Mouse (Mus musculus): Measurements from ENCODE around the gene Celf5. TPM values are rescaled to one million over a fixed set of nuclear protein-coding genes. Genes with fewer than 3 reads are reported as not detected.

The Celf5 gene
- polyA plus RNA-seq, 1 experiment: 0.27 TPM

- Histone ChIP-seq H3K4me1 (ENCODE audit: control insufficient read depth, insufficient read depth, low read length) (no peaks in the 10 kb centered on the region), H3K36me3 (ENCODE audit: control insufficient read depth, insufficient read depth, low read length) (no peaks in the 10 kb centered on the region; the same call in 1 of the 2 replicates), H3K4me3 (ENCODE audit: insufficient read depth, low read depth, low read length) (no peak overlapping the region), H3K27ac (ENCODE audit: insufficient read depth, low read depth, low read length) (no peak overlapping the region), H3K27me3 (replicated peaks; ENCODE audit: control insufficient read depth, insufficient read depth, low read length) (no peaks in the 10 kb centered on the region)
- DNase-seq: no peak
- 11% methylated on average over 2 of the region's 2 CpGs for WGBS
- no peak for TF ChIP-seq POLR2A (IDR thresholded peaks at IDR 0.05; ENCODE audit: low read depth, low read length)
- no peak for TF ChIP-seq CTCF (conservative IDR thresholded peaks at IDR 0.05; ENCODE audit: insufficient read depth, insufficient read length, low read depth, low read length)
These were observed 2.5 kb upstream of the Celf5 start for GRCm38 (mm10) chr10:81485060-81485449.

DNA sequence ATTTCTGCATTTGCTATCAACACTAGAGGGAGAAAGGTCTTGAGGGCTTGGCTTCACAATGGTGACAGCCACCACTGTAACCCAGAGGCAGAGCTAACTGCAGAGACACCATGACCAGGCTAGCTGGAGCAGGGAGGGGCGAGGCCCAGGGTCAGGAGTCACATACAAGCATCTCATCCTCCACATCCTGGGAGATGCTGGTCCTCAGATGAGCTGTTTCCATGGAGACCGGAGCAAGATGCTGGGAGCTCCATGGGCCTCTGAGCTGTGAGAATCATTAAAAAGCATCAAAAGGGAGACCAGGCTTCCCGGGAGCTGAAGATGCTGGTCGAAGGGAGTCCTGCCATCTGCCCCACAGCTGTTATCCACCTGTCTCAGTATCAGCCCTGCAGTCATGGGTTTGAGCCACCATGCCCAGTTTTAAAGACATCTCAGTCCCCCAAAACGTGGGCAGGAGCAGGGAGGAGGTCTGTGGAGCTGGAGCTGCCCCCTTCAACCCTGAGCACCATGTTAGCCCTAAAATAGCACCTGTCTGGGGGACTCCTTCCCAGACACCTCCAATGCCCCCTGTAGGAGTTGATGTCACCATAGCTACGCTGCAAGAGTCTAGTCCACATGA is 2.0 kb upstream of the Celf5 start:
- 50% methylated on average over 6 of the region's 6 CpGs for WGBS

GRCm38 (mm10) chr10:81483983-81484382 is 1.5 kb upstream of the Celf5 start:
- no peaks in the 10 kb centered on the region for H3K27me3 ChIP-seq (replicated peaks; ENCODE audit: control insufficient read depth, insufficient read depth, low read length)
- 15% methylated on average over 9 of the region's 9 CpGs for WGBS
- TF ChIP-seq CTCF (conservative IDR thresholded peaks at IDR 0.05; ENCODE audit: insufficient read depth, insufficient read length, low read depth, low read length): peak; percentile 51
- TF ChIP-seq POLR2A (IDR thresholded peaks at IDR 0.05; ENCODE audit: low read depth, low read length): no peak
- H3K4me1 ChIP-seq (ENCODE audit: control insufficient read depth, insufficient read depth, low read length): no peaks in the 10 kb centered on the region
- no peaks in the 10 kb centered on the region for H3K36me3 ChIP-seq (ENCODE audit: control insufficient read depth, insufficient read depth, low read length)
- DNase-seq: peak; percentile 33
- no peak overlapping the region for H3K27ac ChIP-seq (ENCODE audit: insufficient read depth, low read depth, low read length)
- H3K4me3 ChIP-seq (ENCODE audit: insufficient read depth, low read depth, low read length): no peak overlapping the region

More for the DNA sequence above, 2.0 kb upstream of the Celf5 start:
- no peaks in the 10 kb centered on the region for H3K27me3 ChIP-seq (replicated peaks; ENCODE audit: control insufficient read depth, insufficient read depth, low read length)
- no peak for TF ChIP-seq CTCF (conservative IDR thresholded peaks at IDR 0.05; ENCODE audit: insufficient read depth, insufficient read length, low read depth, low read length)
- no peak for TF ChIP-seq POLR2A (IDR thresholded peaks at IDR 0.05; ENCODE audit: low read depth, low read length)
- no peak overlapping the region for H3K27ac ChIP-seq (ENCODE audit: insufficient read depth, low read depth, low read length)
- DNase-seq: no peak
- H3K4me3 ChIP-seq (ENCODE audit: insufficient read depth, low read depth, low read length): no peak overlapping the region
- no peaks in the 10 kb centered on the region; the same call in 1 of the 2 replicates for H3K36me3 ChIP-seq (ENCODE audit: control insufficient read depth, insufficient read depth, low read length)
- no peaks in the 10 kb centered on the region for H3K4me1 ChIP-seq (ENCODE audit: control insufficient read depth, insufficient read depth, low read length)

- WGBS: 3% methylated on average over 35 of the region's 35 CpGs
- DNase-seq: no peak
- H3K27ac ChIP-seq (ENCODE audit: insufficient read depth, low read depth, low read length): no peak overlapping the region
- H3K4me1 ChIP-seq (ENCODE audit: control insufficient read depth, insufficient read depth, low read length): no peaks in the 10 kb centered on the region
- no peaks in the 10 kb centered on the region for H3K27me3 ChIP-seq (replicated peaks; ENCODE audit: control insufficient read depth, insufficient read depth, low read length)
- TF ChIP-seq CTCF (conservative IDR thresholded peaks at IDR 0.05; ENCODE audit: insufficient read depth, insufficient read length, low read depth, low read length): no peak
- TF ChIP-seq POLR2A (IDR thresholded peaks at IDR 0.05; ENCODE audit: low read depth, low read length): no peak
- H3K36me3 ChIP-seq (ENCODE audit: control insufficient read depth, insufficient read depth, low read length): no peaks in the 10 kb centered on the region
- H3K4me3 ChIP-seq (ENCODE audit: insufficient read depth, low read depth, low read length): peak overlapping the region; percentile 55
These were observed 640 bp downstream of the Celf5 start for GRCm38 (mm10) chr10:81481605-81482532.

- 78% methylated on average over 10 of the region's 10 CpGs for WGBS
- no peaks in the 10 kb centered on the region for H3K27me3 ChIP-seq (replicated peaks; ENCODE audit: control insufficient read depth, insufficient read depth, low read length)
- no peak overlapping the region for H3K27ac ChIP-seq (ENCODE audit: insufficient read depth, low read depth, low read length)
- DNase-seq: no peak
- H3K36me3 ChIP-seq (ENCODE audit: control insufficient read depth, insufficient read depth, low read length): no peaks in the 10 kb centered on the region
- TF ChIP-seq CTCF (conservative IDR thresholded peaks at IDR 0.05; ENCODE audit: insufficient read depth, insufficient read length, low read depth, low read length) (no peak), POLR2A (IDR thresholded peaks at IDR 0.05; ENCODE audit: low read depth, low read length) (no peak)
- H3K4me3 ChIP-seq (ENCODE audit: insufficient read depth, low read depth, low read length): no peak overlapping the region
- no peaks in the 10 kb centered on the region for H3K4me1 ChIP-seq (ENCODE audit: control insufficient read depth, insufficient read depth, low read length)
These were observed 8.0 kb downstream of the Celf5 start for GRCm38 (mm10) chr10:81474461-81474860.

DNA sequence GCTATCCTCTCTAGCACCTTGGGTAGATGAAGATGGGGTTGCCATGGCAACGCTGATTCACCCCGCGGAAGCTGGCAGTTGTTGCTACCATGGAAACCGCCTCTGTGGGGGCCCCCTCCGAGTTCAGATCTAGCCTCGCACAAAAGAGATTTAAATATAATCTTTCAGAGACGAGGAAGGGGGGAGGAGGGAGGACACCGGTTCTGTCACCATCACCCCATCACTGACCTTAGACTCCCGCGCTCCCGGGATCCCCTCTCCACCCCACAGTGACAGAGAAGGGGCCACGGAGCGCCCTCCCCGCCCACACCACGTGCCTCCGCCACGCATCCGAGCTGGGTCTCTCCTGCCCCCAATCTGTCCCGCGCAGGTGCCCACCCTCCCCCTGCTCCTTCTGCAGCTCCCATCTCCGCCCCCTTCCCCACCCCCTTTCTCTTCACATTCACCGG is 9.5 kb downstream of the Celf5 start:
- WGBS: under 1% methylated on average over 22 of the region's 22 CpGs
- Histone ChIP-seq H3K4me3 (ENCODE audit: insufficient read depth, low read depth, low read length) (no peak overlapping the region), H3K27me3 (replicated peaks; ENCODE audit: control insufficient read depth, insufficient read depth, low read length) (no peaks in the 10 kb centered on the region), H3K4me1 (ENCODE audit: control insufficient read depth, insufficient read depth, low read length) (no peaks in the 10 kb centered on the region), H3K36me3 (ENCODE audit: control insufficient read depth, insufficient read depth, low read length) (no peaks in the 10 kb centered on the region), H3K27ac (ENCODE audit: insufficient read depth, low read depth, low read length) (no peak overlapping the region)
- DNase-seq: no peak
- TF ChIP-seq POLR2A (IDR thresholded peaks at IDR 0.05; ENCODE audit: low read depth, low read length) (no peak), CTCF (conservative IDR thresholded peaks at IDR 0.05; ENCODE audit: insufficient read depth, insufficient read length, low read depth, low read length) (no peak)
